Mouse (Mus musculus): ENCODE results near the gene Svs6.
"Not testable (repeated sequence)": the region's sequence is repeated elsewhere in the genome, so short reads cannot be mapped to it uniquely, and the experiment has no call there.

The Svs6 gene

DNA sequence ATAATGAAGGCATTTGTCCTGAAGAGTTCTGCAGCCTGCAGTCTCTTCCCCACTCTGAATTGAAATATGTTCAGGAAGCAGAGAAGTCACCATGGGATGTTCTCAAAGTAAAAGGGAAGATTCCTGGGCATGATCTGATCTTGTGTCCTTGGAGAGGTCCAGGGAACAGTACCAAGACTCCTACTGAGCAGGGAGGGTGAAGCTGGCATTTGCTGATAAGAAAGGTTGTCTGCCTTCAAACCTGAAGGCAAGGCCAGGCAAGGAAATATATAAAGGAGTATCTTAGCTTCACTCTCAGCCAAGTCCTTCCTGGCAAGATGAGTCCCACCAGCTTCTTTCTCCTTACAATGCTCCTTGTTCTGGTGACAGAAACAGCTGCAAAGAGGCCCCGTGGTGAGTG is at the start of gene Svs6:
Gene Svs6, plus strand, starts transcription at position 301 of the 400 bp plus-strand sequence.
- not testable (repeated sequence) for DNase-seq (ENCODE audit: extremely low spot score)

DNA sequence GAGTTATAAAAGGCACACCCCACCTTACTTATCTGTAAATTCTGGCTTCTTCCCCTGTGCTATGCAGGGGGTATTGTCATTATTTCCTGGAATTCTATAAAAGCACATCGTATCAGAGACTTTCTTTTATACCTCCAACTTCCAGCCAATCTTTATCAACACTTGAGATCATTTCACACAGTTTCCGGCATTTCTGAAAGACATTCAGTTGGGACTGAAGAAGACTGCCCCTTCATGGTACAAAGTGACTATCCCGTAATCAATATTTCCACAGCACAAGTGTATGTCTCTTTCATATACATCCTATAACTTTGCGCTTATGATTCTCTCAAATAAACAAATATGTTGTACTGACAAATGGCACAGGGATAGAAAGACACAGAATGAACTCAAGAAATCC is 38.2 kb upstream of the Svs6 start, which contains the start of gene Svs4:
Gene Svs4, minus strand, starts transcription at position 101 of the 400 bp plus-strand sequence.
- no peak for DNase-seq (ENCODE audit: extremely low spot score)

DNA sequence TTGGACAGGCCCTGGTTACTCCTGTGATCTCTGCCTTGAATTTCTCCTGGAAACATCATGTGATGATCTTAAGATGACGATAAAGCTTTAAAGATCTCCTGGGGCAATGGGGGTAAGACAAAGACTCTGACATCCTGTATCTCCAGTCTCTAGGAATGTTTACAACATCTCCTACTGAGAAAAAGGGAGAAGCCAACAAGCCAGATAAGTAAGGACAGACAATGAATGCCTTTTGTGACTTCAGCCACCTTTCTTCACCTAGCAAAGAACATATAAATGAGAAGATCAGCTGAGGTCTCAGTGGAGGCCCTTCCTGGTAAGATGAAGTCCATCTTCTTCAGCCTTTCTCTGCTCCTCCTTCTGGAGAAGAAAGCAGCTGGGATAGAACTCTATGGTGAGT is 27.6 kb upstream of the Svs6 start, which contains the start of gene Svs3a:
Gene Svs3a, plus strand, starts transcription at position 301 of the 400 bp plus-strand sequence.
- DNase-seq (ENCODE audit: extremely low spot score), result not testable (repeated sequence)

DNA sequence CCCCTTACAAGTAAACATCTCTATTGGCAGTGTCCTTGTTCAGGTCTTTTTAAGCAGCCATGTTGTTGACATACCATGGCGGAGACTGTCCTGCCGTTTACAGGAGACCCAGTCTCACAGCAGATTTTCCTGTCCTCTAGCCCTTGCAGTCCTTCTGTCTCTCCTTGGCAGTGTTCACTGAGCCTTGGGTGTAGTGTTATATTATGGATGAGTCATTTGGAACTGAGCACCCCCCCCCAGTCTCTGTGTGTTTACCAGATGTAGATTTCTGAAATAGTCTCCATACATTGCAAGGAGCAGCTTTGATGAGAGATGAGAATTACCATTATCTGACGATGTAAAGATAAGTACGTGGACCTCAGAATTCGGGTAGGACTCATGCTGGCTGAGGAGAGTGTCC is 4.0 kb upstream of the Svs6 start:
- no peak for DNase-seq (ENCODE audit: extremely low spot score)

DNA sequence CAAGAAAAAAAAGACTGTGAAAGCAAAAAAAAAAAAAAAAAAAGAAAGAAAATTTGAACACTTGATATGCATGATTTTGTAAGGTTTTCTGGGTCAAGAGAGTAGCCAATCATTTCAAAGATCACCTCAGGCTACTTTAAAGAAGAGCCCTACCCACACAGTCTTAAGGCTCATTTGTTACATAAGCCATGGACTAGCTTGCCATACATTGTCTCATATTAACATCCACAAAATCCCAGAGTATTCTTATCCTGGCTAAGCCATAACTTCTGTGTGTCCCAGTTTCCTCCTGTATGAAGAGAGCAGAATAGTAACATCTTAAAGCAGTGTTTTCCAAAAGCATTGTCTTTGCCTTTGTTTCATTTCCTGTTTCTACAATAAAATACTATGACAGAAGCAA is 1.1 kb upstream of the Svs6 start:
- not testable (repeated sequence) for DNase-seq (ENCODE audit: extremely low spot score)

DNA sequence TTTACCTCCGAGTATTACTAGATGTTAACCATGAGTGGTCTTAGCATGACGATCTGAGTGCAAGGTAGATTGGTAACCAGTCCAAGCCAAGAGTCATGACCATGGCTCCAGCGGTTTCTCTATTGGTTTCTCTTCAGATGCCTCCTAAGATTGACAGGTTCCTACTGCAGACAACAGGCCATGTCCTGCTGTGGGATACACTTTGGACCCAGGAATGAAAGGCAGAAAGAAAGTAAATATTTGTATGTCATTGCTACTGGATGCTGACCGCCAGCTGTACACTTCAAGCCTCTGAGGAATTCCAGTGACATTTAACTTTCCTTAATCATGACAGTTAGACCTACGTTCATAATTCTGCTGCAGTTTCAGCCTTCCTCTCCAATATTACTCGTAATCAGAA is 4.4 kb downstream of the Svs6 start:
- DNase-seq (ENCODE audit: extremely low spot score), result no peak

DNA sequence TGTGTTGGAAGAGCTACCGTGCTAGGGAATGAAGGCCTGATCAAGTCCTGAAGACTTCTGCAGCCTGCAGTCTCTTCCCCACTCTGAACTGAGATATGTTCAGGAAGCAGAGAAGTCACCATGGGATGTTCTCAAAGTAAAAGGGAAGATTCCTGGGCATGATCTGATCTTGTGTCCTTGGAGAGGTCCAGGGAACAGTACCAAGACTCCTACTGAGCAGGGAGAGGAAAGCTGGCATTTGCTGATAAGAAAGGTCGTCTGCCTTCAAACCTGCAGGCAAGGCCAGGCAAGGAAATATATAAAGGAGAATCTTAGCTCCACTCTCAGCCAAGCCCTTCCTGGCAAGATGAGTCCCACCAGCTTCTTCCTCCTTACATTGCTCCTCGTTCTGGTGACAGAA is 15.9 kb downstream of the Svs6 start, which contains the start of gene Svs5:
Gene Svs5, plus strand, starts transcription at position 301 of the 400 bp plus-strand sequence.
- DNase-seq (ENCODE audit: extremely low spot score), result not testable (repeated sequence)

DNA sequence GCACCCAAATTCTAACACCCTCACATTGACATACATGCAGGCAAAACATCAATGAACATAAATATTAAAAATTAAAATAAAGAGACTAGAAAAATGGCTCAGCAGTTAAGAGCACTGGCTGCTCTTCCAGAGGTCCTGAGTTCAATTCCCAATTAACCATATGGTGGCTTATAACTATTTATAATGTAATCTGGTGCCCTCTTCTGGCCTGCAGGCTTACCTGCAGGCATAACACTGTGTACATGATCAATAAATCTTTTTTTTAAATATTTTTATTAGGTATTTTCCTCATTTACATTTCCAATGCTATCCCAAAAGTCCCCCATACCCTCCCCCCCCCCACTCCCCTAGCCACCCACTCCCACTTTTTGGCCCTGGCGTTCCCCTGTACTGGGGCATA is 27.2 kb downstream of the Svs6 start:
- not testable (repeated sequence) for DNase-seq (ENCODE audit: extremely low spot score)

DNA sequence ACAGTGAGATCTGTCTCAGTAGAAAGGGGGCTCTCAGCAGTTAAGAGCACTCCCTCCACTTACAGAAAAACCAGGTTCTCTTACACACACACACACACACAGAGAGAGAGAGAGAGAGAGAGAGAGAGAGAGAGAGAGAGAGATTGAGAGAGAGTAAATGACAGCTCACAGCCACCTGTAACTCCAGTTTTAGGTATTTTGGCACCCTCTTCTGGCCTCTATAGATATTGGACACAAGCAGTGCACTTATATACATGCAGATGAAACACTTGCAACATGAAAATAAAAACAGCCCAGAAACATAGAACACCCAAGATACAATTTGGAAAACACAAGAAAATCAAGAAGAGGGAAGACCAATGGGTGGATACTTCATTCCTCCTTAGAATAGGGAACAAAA is 31.1 kb downstream of the Svs6 start:
- not testable (repeated sequence) for DNase-seq (ENCODE audit: extremely low spot score)

DNA sequence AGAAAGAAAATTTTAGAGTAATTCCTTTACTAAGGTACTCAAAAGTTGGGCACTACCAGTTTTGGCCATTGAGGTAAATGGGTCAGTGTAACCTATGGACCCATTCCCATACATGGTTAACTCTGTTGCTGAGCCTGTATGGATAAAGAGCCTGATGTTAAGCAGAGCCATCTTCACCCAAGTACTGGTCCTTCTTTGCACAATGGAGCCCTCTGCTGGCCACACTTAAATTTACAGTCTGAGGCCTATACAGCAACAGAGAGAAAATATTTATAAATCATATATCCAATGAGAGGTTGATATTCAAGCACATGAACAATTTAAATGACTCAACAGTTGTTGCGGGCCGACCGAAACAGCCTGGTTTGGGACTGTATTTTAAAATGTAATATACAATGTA is 32.4 kb downstream of the Svs6 start:
- peak; percentile 40 for DNase-seq (ENCODE audit: extremely low spot score)

DNA sequence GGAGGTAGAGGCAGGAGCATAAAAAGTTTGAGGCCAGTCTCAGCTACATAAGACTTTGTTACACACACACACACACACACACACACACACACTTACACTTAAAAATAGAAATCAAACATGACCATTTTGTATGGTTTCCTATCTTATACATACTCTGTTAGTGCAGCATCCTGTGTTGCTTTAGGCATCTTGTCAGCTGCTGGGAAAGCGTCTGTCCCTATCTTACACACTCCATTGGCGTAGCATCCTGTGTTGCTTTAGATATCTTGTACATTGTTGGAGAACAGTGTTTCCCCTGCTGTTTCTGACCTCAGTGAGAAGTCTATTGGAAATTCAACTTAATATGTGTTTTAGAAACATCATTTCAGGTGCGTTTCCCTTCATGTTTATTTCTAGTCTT is 36.1 kb downstream of the Svs6 start:
- DNase-seq (ENCODE audit: extremely low spot score), result no peak

DNA sequence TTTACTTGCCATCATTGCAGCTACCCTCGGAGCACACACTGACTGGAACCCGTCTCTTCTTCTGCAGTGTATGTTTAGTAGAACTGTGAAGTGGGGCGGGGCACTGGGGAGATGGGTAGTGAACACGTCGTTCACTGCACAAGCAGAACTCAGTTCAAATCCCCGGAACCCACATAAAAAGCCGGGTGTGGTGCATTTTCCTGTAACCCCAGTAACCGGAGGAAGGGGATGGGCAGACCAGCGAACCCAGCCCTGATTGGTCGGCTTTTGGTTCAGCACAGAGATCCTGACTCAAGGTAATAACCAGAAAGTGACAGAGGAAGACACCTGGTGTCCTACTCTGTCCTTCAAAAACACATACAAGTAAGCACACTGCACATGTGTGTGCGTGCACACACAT is 36.8 kb downstream of the Svs6 start:
- DNase-seq (ENCODE audit: extremely low spot score), result no peak

DNA sequence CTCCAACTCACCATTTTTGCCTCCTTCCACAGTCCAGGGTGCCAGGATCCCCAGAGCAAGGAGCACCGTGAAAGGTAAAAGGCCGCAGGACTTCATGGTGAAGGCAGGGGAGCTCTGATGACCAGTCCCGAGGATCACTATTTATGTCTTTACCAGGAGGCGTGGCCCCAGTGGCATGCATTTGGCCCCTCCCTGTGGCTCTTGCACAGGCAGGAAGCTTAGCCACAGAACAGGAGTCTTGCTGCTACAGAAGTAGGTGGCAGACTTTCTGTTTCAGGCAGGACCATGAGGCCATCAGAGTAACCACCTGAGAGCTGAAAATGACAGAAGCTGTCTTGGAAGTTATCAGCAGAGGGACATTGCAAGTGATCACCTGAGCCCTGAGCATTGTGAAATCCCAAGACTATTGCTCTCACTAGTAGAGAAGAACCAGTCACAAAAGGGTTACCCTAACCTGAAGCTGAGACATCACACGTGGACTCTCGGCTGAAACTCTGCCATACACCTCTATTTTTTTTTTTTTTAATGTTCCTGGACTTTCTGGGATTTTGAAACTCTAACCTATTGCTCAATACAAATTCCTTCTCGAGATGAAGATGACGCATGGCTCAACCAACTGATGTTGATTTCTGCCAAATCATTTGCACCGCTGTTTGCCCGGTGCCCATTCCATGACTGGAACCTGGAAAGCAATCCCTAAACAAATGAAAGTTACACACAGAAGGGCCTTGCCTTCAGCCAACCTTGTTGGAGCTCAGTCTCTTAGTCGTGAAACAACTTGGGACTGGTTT is 39.8 kb downstream of the Svs6 start:
- no peak for DNase-seq (ENCODE audit: extremely low spot score)

DNA sequence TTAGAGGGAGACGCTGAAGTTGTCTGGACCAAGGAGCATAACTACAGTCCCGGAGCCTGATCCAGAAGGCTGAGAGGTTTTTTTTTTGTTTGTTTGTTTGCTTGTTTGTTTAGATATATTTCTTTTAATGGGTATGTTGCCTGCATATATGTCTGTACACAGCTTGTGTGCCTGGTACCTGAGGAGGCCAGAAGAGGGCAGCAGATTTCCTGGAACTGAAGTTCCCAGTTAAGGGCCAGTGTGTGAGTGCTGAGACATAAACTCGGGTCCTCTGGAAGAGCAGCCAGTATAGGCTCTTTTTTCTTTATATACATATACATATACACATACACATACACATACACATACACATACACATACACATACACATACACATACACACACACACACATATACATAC is 41.8 kb downstream of the Svs6 start:
- no peak for DNase-seq (ENCODE audit: extremely low spot score)

DNA sequence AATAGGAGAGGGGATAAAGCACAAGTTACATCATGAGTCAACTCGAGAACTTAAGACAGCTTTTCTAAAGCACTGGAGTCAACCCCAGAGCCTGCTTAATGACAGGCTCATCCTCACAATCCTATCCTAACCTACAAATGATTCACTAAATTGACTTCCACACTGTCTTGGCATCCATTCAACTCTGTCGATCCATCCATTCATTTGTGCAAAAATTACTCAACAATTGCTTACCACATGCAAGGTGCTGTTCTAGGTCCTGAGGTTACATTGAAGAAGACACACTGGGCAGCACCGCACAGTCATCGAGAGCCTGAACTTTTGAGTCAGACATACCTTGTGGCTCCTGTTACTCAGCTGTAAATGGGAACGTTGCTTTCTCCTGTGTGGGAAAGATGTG is 42.5 kb downstream of the Svs6 start:
- DNase-seq (ENCODE audit: extremely low spot score), result no peak

DNA sequence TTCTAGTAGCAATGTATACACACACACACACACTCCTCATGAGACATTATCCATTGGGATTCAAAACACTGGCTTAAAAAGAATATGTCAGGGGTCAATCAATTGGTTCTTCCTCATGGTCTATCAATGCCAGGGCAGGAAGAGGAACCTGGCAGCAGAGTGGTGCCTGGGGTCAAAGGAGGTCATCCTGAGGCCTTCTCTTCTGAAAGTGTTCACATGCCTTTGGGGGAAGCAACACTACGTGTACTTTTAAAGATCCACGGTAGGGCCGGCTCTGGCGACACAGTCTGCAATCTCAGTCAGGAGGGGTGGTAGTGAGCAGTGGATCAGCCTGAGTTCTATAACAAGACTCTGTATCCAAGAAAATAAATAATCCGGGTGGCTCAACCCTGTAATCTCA is 43.1 kb downstream of the Svs6 start:
- DNase-seq (ENCODE audit: extremely low spot score), result no peak

DNA sequence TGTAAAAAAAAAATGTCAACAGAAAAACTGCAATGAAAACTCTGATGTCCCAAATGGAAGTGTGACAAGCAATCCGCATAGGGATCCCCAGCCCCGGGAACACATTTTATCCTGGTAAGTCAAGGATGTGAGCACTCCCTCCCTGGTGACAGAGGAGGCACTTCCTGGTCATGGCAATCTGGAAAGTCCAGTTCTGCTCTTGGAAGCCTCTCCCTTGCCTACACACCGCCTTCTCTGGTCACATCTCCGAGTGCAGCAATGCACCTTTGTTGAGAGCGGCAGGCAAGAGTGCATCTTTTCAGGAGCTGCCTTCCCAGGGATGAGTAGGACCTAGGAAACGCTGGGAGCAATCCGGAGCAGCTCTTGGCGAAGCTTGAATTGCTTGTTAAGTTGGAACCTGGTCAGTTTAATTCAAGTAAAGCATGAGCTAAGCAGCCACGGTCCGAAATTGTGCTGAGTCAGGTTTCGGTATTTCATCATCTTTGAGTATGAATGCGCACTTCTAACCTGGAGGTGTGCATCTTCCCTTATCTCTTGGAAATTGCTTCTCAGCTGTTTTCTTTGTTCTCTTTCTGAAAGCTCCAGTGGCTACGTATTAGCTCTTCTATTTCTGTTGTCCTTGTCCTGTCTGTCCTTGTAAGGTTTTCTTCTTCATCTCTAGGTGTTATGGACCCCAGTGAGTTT is 44.6 kb downstream of the Svs6 start:
- DNase-seq (ENCODE audit: extremely low spot score), result no peak

DNA sequence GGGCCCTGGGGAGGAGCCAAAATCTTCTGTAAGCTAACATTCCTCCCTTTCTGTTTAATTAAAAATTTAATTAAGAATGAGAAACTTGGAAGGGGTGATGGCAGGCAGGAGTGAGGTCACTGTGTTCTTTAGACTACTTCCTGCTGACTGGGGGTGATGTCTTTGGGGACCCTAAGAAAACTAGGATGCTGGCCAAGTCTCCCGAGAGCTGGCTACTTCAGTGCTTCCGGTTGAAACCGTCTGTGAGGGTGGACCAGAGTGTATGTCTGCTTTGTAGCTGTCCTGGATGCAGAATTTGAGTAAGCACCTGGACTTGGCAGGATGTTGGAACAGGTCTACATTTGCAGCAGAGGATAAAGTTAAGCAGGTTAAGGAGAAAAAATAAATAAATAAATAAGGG is 50.4 kb downstream of the Svs6 start:
- no peak for DNase-seq (ENCODE audit: extremely low spot score)
